Mouse (Mus musculus): ENCODE data around the gene Smad3.

Gene Smad3

DNA sequence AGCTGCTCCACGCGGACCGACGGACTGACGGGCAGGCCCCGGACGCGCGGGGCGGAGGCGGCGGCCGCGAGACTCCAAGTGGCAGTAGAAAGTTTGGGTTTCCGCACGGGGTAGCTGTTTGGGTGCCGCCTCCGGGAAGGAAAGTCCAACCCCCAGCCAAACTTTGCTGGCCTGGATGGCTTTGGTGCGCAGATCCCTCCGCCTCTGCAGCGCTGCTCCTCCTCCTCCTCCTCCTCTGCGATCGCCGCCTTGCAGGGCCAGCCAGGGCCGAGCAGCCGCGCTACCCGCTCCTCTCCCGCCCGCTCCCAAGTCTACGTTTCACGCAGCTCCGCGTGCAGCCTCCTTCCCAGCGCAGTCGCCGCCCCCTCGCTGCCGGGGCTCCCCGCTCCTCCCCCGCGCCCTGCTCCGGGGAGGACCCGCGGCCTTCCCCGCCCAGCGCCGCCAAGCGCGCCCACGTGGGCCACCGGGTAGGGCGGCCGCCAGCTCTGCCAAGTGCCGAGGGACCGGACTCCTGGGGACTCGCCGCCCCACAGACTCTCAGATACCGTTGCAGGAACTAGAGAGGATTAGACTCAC lies at the start of gene Smad3:
Gene Smad3, minus strand, starts transcription at position 130 of the 576 bp plus-strand sequence.
- peak; percentile 97 for DNase-seq

DNA sequence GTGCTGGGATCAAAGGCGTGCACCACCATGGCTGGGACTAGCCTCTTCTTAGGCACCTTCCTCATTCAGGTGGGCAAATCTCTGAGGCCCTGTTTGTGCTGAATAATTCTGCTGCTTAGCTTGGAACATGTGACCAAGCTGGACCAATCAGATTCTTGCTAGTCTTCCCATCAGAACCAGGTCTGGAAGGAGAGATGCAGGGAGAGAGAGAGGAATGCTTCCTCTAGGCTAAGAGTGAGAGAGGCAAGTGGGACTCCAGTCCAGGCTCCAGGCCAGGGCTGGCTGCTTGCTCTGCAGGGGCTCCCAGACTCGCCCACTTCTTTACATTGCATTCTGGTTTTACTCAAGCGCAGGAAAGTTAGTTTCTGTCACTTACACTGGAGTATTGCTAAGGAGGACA lies 47.1 kb upstream of the Smad3 start:
- DNase-seq, result no peak

DNA sequence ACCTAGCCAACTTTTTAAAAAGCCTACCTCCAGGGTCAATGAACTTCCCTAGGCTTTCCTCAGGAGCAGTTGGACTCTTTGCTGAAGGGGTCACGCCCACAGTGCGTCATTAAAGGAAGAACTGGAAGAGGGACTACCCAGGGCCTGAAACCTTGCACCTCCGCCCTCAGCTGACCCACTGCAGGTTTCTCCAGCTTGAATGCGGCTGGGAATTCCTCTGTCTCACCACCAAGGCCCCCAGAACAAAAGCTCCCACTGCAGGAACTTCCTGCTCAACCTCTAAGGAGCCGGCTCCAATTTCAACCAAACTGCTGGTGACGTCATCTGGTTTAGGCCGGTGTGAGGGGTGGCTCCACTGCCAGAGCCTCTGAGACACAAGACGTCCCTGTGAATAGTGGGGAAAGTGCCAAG lies 45.4 kb upstream of the Smad3 start:
- DNase-seq, result peak; percentile 55

DNA sequence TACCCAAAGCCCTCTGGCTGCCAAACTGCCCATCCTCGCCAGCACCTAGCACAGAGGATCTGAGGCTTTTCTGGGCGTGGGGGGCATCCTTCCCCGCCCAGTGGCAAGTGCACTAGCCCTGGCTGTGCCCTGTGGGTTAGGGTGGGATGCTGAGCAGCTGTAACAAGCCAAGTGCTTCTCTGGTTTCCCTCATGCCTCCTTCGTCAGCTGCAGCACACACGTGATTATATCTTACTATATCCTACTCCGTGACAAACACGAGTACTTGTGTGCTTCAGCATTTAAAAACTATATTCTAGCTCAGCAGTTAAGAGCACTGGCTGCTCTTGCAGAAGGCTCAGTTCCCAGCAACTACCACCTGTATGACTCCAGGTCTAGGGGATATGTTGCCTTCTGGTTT lies 44.7 kb upstream of the Smad3 start:
- DNase-seq, result no peak

DNA sequence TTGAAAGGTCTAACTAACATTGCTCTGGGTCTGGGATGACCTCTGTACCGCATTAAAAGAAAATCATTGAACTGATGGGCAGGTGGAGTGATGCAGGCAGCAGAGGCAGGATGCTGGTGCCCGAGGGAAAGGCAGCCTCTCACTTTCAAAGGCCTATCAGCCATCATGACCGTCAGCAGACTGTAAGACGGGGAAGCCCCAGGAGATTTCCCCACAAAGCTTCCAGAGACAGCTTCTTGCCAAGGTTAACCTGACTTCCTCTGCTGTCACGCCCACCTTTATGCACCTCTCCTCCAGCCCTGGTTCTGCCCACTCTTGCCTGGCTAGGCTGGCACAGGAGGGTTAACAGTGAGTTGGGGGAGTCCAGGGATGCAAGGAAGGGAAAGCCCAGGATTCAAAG lies 44.3 kb upstream of the Smad3 start:
- DNase-seq, result no peak

DNA sequence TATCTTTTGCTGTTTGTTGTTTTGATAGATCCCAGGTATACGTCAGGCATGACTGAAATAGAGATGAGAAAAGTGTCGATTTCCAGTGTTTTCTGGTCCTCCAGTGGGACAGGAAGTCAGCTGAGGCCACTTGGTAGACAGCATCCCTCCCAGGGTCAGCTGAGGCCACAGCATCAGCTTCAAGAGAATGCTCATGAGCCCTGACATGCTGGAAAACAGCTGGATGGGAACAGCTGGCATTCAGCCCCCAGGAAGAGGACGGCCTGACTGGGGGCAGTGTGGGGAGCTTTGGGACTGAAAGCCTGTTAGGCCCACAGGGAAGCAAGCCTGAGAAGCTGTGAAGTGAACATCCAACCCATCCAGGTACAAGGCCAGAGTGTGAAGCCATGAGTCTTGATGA lies 38.6 kb upstream of the Smad3 start:
- DNase-seq, result peak; percentile 72

DNA sequence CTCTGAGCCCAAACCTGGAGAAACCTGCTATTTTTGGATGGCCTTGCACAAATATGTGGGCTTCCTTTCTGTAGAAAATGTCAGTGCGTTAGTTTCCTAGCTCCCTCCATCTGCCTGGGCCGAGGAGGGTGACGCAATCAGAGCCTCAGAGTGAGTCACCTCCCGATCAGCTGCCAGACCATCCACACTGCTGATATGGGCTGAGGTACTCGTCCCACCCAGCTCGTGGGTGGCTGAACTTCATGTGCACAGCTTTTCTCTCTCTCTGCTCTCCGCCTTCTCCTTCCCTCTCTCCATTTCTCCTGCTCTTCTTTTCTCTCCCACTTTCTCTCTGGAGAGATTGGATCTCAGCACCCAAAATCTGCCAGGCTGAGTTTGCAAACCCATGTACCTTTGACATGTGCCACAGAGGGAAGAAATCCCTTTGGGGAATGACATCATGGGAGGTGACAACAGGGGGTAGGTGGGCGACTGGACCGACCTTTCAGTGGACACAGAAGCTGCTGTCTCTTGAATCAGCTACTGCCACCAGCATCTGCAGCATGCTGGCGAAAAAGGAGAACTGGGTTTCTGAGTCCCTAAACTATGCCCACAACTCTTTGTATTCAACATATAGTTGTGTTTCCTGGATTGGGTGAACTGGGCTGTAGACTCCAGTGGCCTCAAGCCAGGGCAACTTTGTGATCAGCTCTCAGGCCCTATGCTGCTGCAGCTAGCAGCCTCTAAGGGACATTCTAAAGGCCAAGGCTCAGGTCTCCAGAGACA lies 36.1 kb upstream of the Smad3 start:
- peak; percentile 47 for DNase-seq

DNA sequence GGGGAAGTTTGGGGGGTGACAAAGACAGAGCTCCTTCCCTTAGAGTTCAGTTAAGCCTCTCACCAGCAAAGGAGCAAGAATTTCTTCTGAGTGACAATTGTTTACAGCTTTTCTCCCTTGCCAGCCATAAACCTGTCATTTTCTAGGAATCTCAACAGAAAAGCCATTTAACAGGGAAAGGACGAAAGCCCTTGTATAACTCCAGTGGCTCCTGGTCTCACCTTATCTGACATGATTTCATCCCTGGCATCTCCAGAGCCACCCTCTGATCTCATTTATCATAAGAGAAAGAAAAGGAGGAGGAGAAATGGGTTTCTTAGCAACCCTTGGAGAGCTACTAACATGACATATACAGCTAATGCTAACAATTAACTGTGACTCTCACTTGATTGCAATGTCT lies 33.9 kb upstream of the Smad3 start:
- no peak for DNase-seq

DNA sequence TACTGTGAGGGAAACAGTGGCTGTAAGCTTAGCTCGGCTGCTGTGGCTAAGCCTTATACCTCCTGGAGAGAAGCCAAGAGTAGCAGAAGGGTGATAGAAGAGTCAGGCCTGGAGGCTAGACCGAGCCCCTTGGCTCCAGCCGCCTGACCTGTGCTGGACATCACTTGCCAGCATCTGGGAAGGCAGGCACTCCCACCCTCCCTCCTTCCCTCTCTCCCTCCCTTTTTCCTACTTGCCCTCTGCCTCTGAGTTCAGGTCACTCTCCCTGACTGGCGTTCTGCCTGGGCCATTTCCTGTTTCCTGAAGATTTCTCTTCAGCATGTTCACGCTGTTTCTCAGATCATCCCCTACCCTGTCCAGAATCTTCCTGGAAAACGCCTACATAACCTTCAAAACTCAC lies 33.5 kb upstream of the Smad3 start:
- DNase-seq, result peak; percentile 87

DNA sequence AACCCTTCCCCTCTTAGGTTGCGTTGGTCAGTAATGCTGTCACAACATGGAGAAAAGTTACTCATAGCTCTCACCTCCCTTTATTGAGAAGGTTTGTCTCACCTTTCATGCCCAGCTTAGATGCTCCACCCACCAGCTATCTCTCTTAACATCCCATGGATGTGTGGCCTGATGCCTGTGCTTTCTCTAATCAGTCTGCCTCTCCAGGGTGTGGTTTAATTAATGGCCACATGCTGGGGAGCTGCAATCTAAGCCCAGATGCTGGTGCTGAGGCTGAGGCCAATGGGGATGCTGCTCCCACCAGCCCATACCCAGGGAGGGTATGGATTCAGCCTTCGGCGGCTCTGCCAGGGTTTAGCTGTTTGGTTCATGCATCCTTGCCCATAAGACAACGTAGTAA lies 32.4 kb upstream of the Smad3 start:
- no peak for DNase-seq

DNA sequence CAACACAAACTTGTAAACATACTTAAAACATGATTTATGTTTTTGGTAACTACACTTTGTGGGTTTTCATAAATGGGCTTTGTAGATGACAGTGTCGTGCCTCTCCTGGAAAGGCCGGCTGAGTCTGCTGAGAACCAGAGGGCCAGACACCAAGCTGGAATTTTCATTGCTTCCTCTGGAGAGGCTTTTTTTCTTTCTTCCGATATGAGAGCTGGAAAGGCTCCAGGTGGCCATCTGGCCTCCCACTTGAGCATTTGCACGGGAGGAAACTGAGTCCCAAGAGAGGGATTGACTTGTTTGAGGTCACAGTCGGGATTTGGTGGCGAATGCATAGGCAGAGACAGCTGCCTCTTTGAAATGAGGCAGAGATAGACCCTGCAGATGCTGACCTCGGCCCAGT lies 31.6 kb upstream of the Smad3 start:
- DNase-seq, result peak; percentile 88

DNA sequence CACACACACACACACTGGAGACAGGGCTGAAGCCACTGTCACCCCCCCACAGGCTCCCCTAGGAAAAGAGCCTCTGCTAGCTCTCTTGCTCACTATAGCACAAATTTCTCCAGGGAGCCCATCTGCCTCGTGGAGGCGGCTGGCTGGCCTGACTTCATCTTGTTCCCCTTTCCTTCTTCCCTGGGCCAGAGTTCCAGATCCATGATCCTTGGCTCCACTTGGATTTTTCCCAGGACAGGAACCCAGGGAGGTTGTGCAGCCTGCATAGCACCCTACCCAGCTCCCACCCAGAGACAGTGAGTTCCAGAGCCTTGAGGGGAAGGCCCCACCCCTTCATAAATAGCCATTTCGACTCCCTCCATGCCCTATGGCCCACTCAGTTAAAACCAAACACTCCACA lies 29.8 kb upstream of the Smad3 start:
- DNase-seq, result no peak

DNA sequence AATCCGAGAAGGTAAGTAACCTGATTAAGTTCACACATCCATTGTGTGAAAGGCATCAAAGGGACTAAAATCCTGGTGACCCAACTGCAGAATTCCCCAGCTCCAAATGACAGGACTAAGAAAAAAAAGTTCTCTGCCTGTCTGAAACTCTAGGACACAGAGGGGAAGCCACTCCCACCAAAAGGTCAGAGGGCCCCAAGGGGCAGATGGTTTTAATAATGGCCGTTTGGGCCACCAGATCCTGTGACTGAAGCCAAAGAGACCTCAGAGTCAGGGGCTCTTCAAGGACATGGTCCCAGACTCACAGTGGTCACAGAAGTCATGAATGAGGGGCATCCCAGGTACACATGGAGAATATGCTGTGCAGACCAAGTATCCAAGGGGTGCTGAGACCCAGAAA lies 29.3 kb upstream of the Smad3 start:
- no peak for DNase-seq

DNA sequence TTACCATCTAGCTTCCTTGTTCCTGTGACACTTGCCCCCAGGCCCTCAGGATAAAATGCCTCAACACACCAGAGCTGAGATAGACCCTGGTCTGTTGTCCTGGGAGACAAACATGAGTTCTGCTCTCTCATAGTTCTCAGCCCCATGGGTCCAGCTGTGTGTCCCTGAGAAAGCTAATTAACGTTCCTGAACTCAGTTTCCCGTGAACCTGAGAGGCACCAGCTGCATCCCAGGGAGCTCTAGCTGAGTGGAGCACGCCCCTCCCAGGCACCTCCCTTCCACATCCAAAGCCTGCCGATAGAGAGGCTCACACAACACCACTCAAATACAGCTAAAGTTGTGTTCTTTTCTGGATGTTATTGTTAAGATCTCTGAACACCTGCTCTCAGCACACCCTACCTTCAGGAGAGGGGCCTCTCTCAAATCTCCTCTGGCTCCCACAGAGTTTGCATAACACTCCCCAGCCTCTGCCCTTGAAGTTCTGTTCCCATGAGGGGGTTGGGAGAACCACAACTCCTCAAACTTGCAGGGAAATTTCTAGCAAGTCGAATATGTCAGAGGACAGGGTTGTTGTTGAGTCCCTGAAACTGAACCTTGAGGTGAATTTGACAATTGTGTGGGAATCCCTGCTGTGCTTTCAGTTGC lies 28.4 kb upstream of the Smad3 start:
- DNase-seq, result no peak

DNA sequence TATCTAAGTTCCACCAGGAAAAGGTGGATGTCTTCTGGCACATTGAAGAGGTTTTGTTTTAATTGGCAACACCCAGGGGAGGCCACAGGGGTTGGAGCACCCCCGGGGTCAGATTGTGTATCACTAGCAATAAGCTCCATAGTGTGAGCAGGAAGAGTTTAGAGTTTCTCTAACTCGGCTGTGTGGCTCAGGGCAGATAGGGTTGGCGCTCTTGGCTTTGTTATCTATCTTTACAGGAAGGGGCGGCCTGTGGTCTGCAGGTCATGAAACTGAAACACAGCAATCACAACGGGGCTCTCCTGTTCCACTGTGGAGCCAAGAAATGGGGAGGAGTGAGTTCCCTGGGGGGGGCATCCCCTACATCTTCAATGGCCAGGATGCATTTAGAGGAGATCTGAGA lies 27.7 kb upstream of the Smad3 start:
- DNase-seq, result no peak

DNA sequence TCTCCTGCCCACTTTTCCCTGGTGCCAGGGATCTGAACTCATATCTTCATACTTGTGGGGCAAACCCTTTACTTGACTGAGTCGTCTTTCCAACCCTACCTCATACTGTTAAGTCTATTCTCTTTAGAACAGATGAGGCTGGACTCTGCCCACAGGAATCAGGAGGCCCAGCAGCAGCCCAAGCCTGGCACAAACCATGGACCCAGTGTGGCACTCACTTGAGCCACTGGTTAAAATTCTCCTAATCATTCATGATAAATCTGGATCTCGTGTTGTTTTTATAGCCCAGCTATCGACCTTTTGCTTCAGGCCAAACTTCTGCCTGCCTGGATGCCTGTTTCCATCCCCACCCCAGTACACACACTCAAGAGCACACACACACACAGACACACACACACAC lies 26.8 kb upstream of the Smad3 start:
- DNase-seq, result no peak

DNA sequence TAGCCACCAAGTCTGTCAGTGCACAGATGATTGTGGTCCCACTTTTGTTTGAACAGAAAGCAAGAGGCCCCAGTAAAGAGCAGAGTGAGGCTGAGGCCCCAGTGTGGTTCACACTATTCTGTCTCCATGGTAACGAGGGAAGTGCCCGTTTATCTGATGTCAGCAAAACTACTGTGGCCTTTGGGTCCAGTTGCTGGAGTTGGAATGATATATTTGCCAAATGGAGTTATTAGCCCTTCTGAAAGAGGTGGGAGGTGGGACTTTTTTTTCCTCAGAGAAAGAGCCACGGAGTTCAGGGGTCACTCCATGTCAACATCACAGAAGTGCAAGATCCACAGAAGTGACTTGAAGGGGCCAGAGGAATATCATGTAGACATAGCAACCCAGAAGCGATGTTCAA lies 24.9 kb upstream of the Smad3 start:
- no peak for DNase-seq

DNA sequence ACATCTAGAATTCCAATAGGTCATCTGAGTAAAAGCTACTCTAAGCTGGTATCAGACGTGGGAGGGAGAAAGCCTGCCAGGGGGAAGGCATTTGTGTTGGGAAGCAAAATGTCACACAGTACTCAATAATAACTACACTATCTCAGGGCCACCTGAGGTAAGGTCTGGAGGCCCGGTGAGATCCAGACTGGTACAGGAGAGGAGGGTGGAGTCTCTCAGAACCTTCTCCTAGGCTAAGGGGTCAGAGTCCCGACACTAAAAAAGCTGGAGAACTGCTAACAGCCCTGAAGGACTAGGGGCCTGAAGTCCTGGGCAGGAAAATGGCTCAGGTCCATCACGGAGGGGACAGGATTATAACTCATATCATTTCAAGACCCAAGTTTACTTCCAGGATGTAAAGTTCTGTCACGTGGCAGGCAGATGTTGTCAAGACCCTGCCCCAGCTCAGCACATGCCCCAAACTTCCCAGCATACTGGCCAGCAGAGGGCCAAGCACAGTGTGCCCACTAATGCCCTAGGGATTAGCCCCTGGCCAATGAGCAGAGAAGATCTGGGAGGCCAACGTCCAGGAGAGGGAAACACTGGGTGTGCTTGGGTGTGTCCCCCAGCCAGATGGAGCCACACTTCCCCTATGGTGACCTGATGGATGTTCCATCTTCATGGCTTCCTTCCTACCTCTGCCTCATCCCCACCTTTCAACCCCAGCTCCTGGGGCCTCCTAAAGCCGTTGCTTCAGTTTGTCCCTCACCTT lies 24.1 kb upstream of the Smad3 start:
- DNase-seq, result no peak

DNA sequence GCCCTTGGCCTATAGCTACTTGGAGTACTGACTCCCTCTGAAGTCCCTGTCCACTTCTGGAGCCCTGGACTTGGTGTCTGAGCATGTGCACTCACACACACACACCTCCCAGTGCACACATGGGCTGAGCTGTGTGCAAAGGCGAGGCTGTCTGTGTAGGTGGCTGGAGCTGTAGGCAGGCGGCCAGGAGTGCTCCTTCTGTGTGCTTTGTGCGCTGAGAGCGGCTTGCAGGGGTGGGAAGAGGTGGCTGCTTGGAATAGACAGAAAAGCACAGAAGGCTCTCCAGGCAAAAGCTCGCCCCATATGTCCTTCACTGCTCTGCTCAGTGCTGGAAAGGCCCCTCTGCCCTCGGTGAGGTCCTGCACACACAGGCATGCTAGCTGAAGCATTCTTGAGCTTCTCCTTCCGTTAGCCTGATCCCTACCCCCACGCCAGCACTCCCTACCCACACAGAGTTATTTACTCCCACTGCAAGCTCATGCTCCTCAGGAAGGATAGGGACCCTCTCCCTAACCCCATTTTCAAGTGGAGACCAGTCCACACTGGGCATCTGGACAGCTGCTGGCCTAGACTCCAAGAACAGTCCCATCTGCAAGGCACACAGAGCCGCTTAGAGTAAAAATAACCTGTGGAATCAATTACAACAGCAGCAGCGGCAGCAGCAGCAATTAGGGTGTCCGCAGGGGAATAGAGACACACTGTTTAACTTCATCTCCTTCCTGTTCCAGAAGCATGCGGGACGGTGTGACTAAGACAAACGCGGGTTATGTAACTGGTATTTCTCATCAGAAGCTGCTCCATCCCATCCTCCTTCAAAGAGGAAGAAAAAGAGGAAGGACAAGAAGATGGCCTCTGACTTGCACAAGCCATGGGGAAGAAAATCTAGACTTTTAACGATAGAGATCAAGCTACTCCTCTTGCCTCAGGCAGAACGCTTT lies 22.4 kb upstream of the Smad3 start:
- DNase-seq, result peak; percentile 44

DNA sequence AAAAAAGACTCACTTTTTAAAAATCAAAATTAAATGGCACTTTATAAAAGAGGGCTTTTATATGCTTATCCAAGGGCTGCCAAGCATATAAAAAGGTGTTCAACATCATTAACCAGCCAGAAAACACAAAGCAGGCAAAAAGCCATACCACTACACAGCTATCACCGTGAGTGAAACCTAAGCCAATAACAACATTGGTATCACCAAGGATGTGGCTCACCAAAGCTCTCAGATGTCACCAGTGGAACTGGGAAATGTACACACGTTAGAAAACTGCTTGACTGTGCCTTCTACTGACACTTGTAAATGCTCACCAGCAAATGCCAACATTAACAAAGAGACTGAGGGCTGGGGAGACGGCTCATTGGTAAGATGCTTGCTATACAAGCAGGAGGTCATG lies 18.9 kb upstream of the Smad3 start:
- DNase-seq, result no peak

DNA sequence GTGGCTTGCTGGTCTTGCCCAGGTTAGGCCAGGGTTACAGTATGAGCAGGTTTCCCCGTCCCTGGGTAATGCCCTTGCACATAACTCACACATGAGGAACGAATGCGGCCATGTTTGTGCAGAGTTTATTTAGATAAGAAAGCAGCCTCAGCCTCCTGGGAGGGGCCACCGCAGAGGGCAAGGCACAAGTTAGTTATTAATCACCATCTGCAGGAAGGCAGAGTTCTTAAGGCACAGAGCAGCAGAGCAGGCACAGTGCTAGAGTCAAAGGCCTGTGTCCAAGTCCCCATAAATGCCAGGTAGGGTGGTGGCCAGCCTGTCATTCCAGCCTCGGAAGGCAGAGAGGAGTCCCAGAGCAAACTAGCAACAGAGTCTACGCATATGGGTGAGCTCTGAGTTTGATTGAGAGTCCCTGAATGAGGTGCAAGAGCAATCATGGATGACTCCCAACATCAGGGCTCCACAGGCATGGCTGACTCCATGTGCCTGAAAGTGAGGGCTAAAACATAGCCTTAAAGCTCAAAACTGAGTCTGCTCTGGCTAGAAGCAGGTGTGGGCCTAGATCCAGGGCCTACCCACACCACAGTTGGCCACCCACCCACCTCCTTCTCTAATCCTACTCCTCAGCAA lies 17.2 kb upstream of the Smad3 start:
- peak; percentile 49 for DNase-seq

DNA sequence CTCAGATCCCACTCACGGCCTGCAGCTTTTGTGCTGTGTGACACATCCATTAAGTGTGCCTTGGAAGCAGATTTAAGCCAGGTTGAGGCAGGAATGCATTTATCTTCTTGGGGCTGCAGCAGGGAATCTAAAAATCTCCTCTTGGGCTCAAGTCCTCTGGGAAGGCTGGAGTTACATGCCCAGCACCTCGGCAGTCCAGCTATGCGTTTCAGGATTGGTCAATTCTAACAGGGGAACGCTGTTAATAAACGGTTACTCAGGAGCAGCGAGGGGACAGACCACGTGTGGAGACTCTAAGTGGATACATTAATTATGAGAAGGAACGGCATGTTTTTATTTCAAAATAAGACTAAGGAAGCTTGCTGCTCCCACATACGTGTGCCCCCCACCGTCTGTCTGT lies 14.7 kb upstream of the Smad3 start:
- no peak for DNase-seq

Measured in kidney, postnatal 10 days (tissue).